ENCODE assay signal across 11 mouse cellular contexts in the genomic region with DNA sequence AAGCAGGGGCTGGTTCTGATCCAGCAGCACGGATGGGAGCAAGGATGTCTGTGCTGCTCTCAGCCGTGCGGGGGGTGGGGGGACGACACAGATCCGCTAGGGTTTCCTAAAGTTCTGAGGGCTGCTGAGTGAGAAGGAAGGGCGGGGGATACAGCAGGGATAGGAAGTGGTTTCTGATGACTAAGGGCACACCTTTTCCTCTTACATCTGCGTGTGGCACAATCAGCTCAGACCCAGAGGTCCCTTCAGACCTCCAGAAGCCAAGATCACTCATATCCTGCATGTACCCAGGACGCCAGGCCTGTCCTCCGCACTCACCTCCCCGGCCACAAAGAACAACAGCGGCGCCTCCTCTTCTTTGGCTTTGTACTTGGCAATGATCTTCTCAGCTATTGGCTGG. TPM values are rescaled to one million over a fixed set of nuclear protein-coding genes. Genes with fewer than 3 reads are reported as not detected.
DNase-seq lines count a peak whose midpoint lies in the region; ATAC-seq and TF ChIP-seq lines count a peak whose summit lies in the region.
"Had no signal": no experiment of that assay in that cellular context is flagged by ENCODE, and none has a peak within 500 bp of the region (broad histone marks: within the 10 kb centered on the region; RNA-seq: fewer than 3 reads in every experiment).

No protein-coding gene starts in this region.

- no peaks in the 10 kb centered on the region; the same call in 1 of the 2 replicates for H3K27me3 ChIP-seq in heart, embryonic 12.5 days (replicated peaks)
- no peaks in the 10 kb centered on the region; the same call in 1 of the 2 replicates for H3K27me3 ChIP-seq in midbrain, embryonic 10.5 days (ENCODE audit: low read depth, poor library complexity, severe bottlenecking)
- H3K27me3 ChIP-seq in midbrain, postnatal 0 days (ENCODE audit: insufficient read depth, low read length), result no peaks in the 10 kb centered on the region

- H3K36me3 ChIP-seq in heart, embryonic 12.5 days, result peaks cover 32% of the 10 kb centered on the region
- H3K36me3 ChIP-seq in midbrain, embryonic 10.5 days, result peaks cover 54% of the 10 kb centered on the region
- no peaks in the 10 kb centered on the region for H3K36me3 ChIP-seq in midbrain, postnatal 0 days (ENCODE audit: insufficient read depth, low read length)

- H3K27ac ChIP-seq in heart, embryonic 12.5 days (ENCODE audit: poor library complexity, severe bottlenecking), result no peak overlapping the region
- H3K27ac ChIP-seq in midbrain, embryonic 10.5 days (replicated peaks), result peak overlapping the region; percentile 92
- no peak overlapping the region for H3K27ac ChIP-seq in midbrain, postnatal 0 days (ENCODE audit: low read depth, low read length)
- H3K27ac ChIP-seq: kidney, postnatal 0 days had no signal

- ATAC-seq in heart, embryonic 12.5 days (ENCODE audit: insufficient number of reproducible peaks, low FRiP score), result 0 out of 2 replicates have a peak, but pooled peaks have one; percentile 20
- ATAC-seq in midbrain, postnatal 0 days (ENCODE audit: low FRiP score), result no peak
- ATAC-seq in hematopoietic stem cell, adult 5-6 weeks (replicated peaks in 1 of 2; ENCODE audit: insufficient read depth in 1 of 2, low FRiP score in 2 of 2, low TSS enrichment in 1 of 2, low read depth in 1 of 2, poor library complexity in 2 of 2, severe bottlenecking in 2 of 2), result peak; percentile 85 to 92
- ATAC-seq in monocyte, adult 5-6 weeks (replicated peaks; ENCODE audit: insufficient number of reproducible peaks, low FRiP score, low TSS enrichment, poor library complexity, severe bottlenecking), result peak; percentile 45

- 60% methylated on average over 12 of the region's 12 CpGs for WGBS in heart, embryonic 12.5 days
- WGBS in midbrain, embryonic 10.5 days, result 71% methylated on average over 12 of the region's 12 CpGs
- WGBS in midbrain, postnatal 0 days, result 63% methylated on average over 12 of the region's 12 CpGs

- TF ChIP-seq CTCF in midbrain, postnatal 0 days (IDR thresholded peaks at IDR 0.05), result no peak

- H3K4me1 ChIP-seq in heart, embryonic 12.5 days (replicated peaks), result peaks cover 13% of the 10 kb centered on the region
- H3K4me1 ChIP-seq in midbrain, embryonic 10.5 days, result peaks cover 99% of the 10 kb centered on the region
- H3K4me1 ChIP-seq in midbrain, postnatal 0 days (ENCODE audit: insufficient read depth, low read length), result peaks cover 3% of the 10 kb centered on the region; the same call in 1 of the 2 replicates

- H3K4me2 ChIP-seq in heart, embryonic 12.5 days, result no peak overlapping the region
- no peak overlapping the region for H3K4me2 ChIP-seq in midbrain, postnatal 0 days (ENCODE audit: low read depth, low read length, poor library complexity, severe bottlenecking)

- H3K9me3 ChIP-seq in heart, embryonic 12.5 days (replicated peaks), result no peaks in the 10 kb centered on the region
- no peaks in the 10 kb centered on the region for H3K9me3 ChIP-seq in midbrain, embryonic 10.5 days (replicated peaks)
- H3K9me3 ChIP-seq in midbrain, postnatal 0 days (ENCODE audit: low read length), result no peaks in the 10 kb centered on the region

- intact Hi-C loops in heart, postnatal 36 days (cut with DNase I), result no loop called here

- H3K4me3 ChIP-seq in heart, embryonic 12.5 days, result no peak overlapping the region
- H3K4me3 ChIP-seq in midbrain, embryonic 10.5 days, result 0 out of 2 replicates have a peak overlapping the region, but pooled peaks have one; percentile 27
- H3K4me3 ChIP-seq in midbrain, postnatal 0 days (ENCODE audit: low read depth, low read length), result no peak overlapping the region

- DNase-seq in heart, postnatal 36 days, result no peak
- DNase-seq in midbrain, embryonic 10.5 days (ENCODE audit: low spot score), result no peak
- no peak for DNase-seq in midbrain, postnatal 0 days (ENCODE audit: low spot score)
- DNase-seq in cerebellum, adult 8-10 months, result no peak
- DNase-seq in gastrocnemius, postnatal 4 days (ENCODE audit: low spot score in 2 of 2), result no peak
- DNase-seq: adrenal gland, postnatal 10 days; spleen, adult 18-20 months had no signal

- no peak overlapping the region for H3K9ac ChIP-seq in heart, embryonic 12.5 days
- H3K9ac ChIP-seq in midbrain, postnatal 0 days (replicated peaks; ENCODE audit: low read length, poor library complexity, severe bottlenecking), result no peak overlapping the region

RNA-seq across cellular contexts. Expression of a gene that starts 17.7 kb away (rescaled TPM):
- polyA plus RNA-seq in heart, embryonic 12.5 days (2016; fragmentation: Nextera tagmentation; extraction: Ambion mirVana), result 111 TPM in 2 replicates
- 10 to 100 TPM; 39.4 to 40.1 TPM for total RNA-seq in heart, postnatal 36 days (2021)
- 130 and 135 TPM in 2 replicates for polyA plus RNA-seq in midbrain, embryonic 10.5 days (2016; fragmentation: Nextera tagmentation; extraction: Ambion mirVana)
- 63.5 and 80.0 TPM in 2 replicates for total RNA-seq in midbrain, postnatal 0 days (2014; rRNA removed)
- polyA plus RNA-seq in midbrain, postnatal 0 days (2015; fragmentation: Nextera tagmentation; extraction: Ambion mirVana), result 116 and 123 TPM in 2 replicates
- total RNA-seq in hematopoietic stem cell, adult 5-6 weeks (2017), result 295 and 311 TPM in 2 replicates
- total RNA-seq in monocyte, adult 5-6 weeks (2017), result 66.2 to 85.9 TPM (median 77.0 TPM) in 3 replicates
- 10 to 100 TPM; 51.7 to 55.4 TPM for total RNA-seq in gastrocnemius, postnatal 4 days (2021)

RNA-seq across cellular contexts. Expression of a gene that starts 17.7 kb away (rescaled TPM):
- polyA plus RNA-seq in heart, embryonic 12.5 days (2016; fragmentation: Nextera tagmentation; extraction: Ambion mirVana), result 20.4 and 24.2 TPM in 2 replicates
- 10 to 100 TPM; 20.5 to 27.9 TPM for total RNA-seq in heart, postnatal 36 days (2021)
- polyA plus RNA-seq in midbrain, embryonic 10.5 days (2016; fragmentation: Nextera tagmentation; extraction: Ambion mirVana), result 23.4 and 24.5 TPM in 2 replicates
- total RNA-seq in midbrain, postnatal 0 days (2014; rRNA removed), result 13.6 and 15.3 TPM in 2 replicates
- 23.6 and 26.0 TPM in 2 replicates for polyA plus RNA-seq in midbrain, postnatal 0 days (2015; fragmentation: Nextera tagmentation; extraction: Ambion mirVana)
- total RNA-seq in hematopoietic stem cell, adult 5-6 weeks (2017), result 16.1 and 33.6 TPM in 2 replicates
- total RNA-seq in monocyte, adult 5-6 weeks (2017), result 3.2 to 9.7 TPM (median 5.5 TPM) in 3 replicates
- 10 to 100 TPM; 12.9 to 14.8 TPM for total RNA-seq in gastrocnemius, postnatal 4 days (2021)

RNA-seq across cellular contexts. Expression of a gene that starts 43.8 kb away (rescaled TPM):
- polyA plus RNA-seq in heart, embryonic 12.5 days (2016; fragmentation: Nextera tagmentation; extraction: Ambion mirVana), result 19.0 and 25.7 TPM in 2 replicates
- total RNA-seq in heart, postnatal 36 days (2021), result 1 to 10 TPM; 2.3 to 4.5 TPM
- 45.4 and 51.3 TPM in 2 replicates for polyA plus RNA-seq in midbrain, embryonic 10.5 days (2016; fragmentation: Nextera tagmentation; extraction: Ambion mirVana)
- 10.1 and 14.1 TPM in 2 replicates for total RNA-seq in midbrain, postnatal 0 days (2014; rRNA removed)
- 6.9 and 7.4 TPM in 2 replicates for polyA plus RNA-seq in midbrain, postnatal 0 days (2015; fragmentation: Nextera tagmentation; extraction: Ambion mirVana)
- 20.7 and 37.8 TPM in 2 replicates for total RNA-seq in hematopoietic stem cell, adult 5-6 weeks (2017)
- total RNA-seq in monocyte, adult 5-6 weeks (2017), result 2.3 to 4.5 TPM in 2 of 3 replicates, not detected in the other
- 1 to 10 TPM; 3.5 to 5.2 TPM for total RNA-seq in gastrocnemius, postnatal 4 days (2021)

RNA-seq across cellular contexts. Expression of a gene that starts 43.8 kb away (rescaled TPM):
- polyA plus RNA-seq in heart, embryonic 12.5 days (2016; fragmentation: Nextera tagmentation; extraction: Ambion mirVana), result 0.64 and 0.72 TPM in 2 replicates
- under 1 TPM in 1 of 2 experiments, not detected in 1; 0.49 TPM for total RNA-seq in heart, postnatal 36 days (2021)
- polyA plus RNA-seq in midbrain, embryonic 10.5 days (2016; fragmentation: Nextera tagmentation; extraction: Ambion mirVana), result 0.88 TPM in 1 of 2 replicates, not detected in the other
- not detected in 2 replicates for total RNA-seq in midbrain, postnatal 0 days (2014; rRNA removed)
- polyA plus RNA-seq in midbrain, postnatal 0 days (2015; fragmentation: Nextera tagmentation; extraction: Ambion mirVana), result 0.42 and 0.58 TPM in 2 replicates
- 0.65 and 1.1 TPM in 2 replicates for total RNA-seq in hematopoietic stem cell, adult 5-6 weeks (2017)
- total RNA-seq in monocyte, adult 5-6 weeks (2017), result 0.97 TPM in 1 of 3 replicates, not detected in the others
- not detected for total RNA-seq in gastrocnemius, postnatal 4 days (2021)
